Mouse (Mus musculus) WW6 (cell line): ENCODE results near the gene Bach2.

Source experiments
- DNase-seq: peaks from one replicate; pipeline ENCODE4 v3.0.0-alpha.2; 2013; ENCODE audit warnings: low read depth, low spot score

The Bach2 gene

GRCm38 (mm10) chr4:32293686-32294265, 55.2 kb downstream of the Bach2 start:
- DNase-seq = no peak

- DNase-seq = no peak
Measured at GRCm38 (mm10) chr4:32297071-32297671, 58.6 kb downstream of the Bach2 start.

- DNase-seq = no peak
Measured at GRCm38 (mm10) chr4:32299221-32299620, 60.6 kb downstream of the Bach2 start.

- no peak for DNase-seq
Measured at GRCm38 (mm10) chr4:32299970-32300369, 61.4 kb downstream of the Bach2 start.

GRCm38 (mm10) chr4:32302668-32303067, 64.1 kb downstream of the Bach2 start:
- no peak for DNase-seq

- no peak for DNase-seq
Measured at GRCm38 (mm10) chr4:32303076-32303475, 64.5 kb downstream of the Bach2 start.

GRCm38 (mm10) chr4:32303674-32304073, 65.1 kb downstream of the Bach2 start:
- DNase-seq = no peak

- DNase-seq = no peak
Measured at GRCm38 (mm10) chr4:32304221-32304703, 65.7 kb downstream of the Bach2 start.

- DNase-seq = no peak
Measured at GRCm38 (mm10) chr4:32305036-32305615, 66.5 kb downstream of the Bach2 start.

- DNase-seq = no peak
Measured at GRCm38 (mm10) chr4:32305683-32306082, 67.1 kb downstream of the Bach2 start.

- no peak for DNase-seq
Measured at GRCm38 (mm10) chr4:32306169-32306792, 67.7 kb downstream of the Bach2 start.

GRCm38 (mm10) chr4:32307215-32307614, 68.6 kb downstream of the Bach2 start:
- no peak for DNase-seq

- no peak for DNase-seq
Measured at GRCm38 (mm10) chr4:32312171-32312946, 73.8 kb downstream of the Bach2 start.

- no peak for DNase-seq
Measured at GRCm38 (mm10) chr4:32314919-32315318, 76.3 kb downstream of the Bach2 start.

GRCm38 (mm10) chr4:32318608-32319007, 80.0 kb downstream of the Bach2 start:
- DNase-seq = no peak

- DNase-seq = no peak
Measured at GRCm38 (mm10) chr4:32319327-32319726, 80.7 kb downstream of the Bach2 start.

- DNase-seq = no peak
Measured at GRCm38 (mm10) chr4:32320039-32320438, 81.4 kb downstream of the Bach2 start.

GRCm38 (mm10) chr4:32324111-32324510, 85.5 kb downstream of the Bach2 start:
- no peak for DNase-seq

GRCm38 (mm10) chr4:32324967-32325366, 86.4 kb downstream of the Bach2 start:
- DNase-seq = no peak

GRCm38 (mm10) chr4:32325596-32325995, 87.0 kb downstream of the Bach2 start:
- DNase-seq = no peak

GRCm38 (mm10) chr4:32326279-32326678, 87.7 kb downstream of the Bach2 start:
- DNase-seq = no peak

GRCm38 (mm10) chr4:32326860-32327259, 88.3 kb downstream of the Bach2 start:
- no peak for DNase-seq
